Mouse (Mus musculus) hindbrain, embryonic 10.5 days (tissue): Measurements from ENCODE around the gene Rhoq. TPM values are rescaled to one million over a fixed set of nuclear protein-coding genes. Genes with fewer than 3 reads are reported as not detected.

Experiments used
- DNase-seq: peaks from one replicate; pipeline ENCODE4 v3.0.0-alpha.2; 2017; ENCODE audit warnings: low spot score
- H3K27ac ChIP-seq: fragments of 300-500 bp; sonication (generic); 2 replicates; pipeline ENCODE4 v1.5.1; 2016; ENCODE audit warnings: mild to moderate bottlenecking, moderate library complexity
- H3K27me3 ChIP-seq: fragments of 300-500 bp; sonication (generic); 2 replicates; pipeline ENCODE4 v1.6.1; 2016; ENCODE audit warnings: mild to moderate bottlenecking; ENCODE audit not compliant: poor library complexity, insufficient read depth, severe bottlenecking
- H3K36me3 ChIP-seq: fragments of 300-500 bp; sonication (generic); 2 replicates; pipeline ENCODE4 v1.6.1; 2016; ENCODE audit warnings: mild to moderate bottlenecking, moderate library complexity
- H3K4me1 ChIP-seq: fragments of 300-500 bp; sonication (generic); replicated peaks from 2 replicates; pipeline ENCODE4 v1.6.1; 2016; ENCODE audit warnings: mild to moderate bottlenecking
- H3K4me3 ChIP-seq: fragments of 300-500 bp; sonication (generic); 2 replicates; pipeline ENCODE4 v1.5.1; 2016; ENCODE audit warnings: mild to moderate bottlenecking, moderate library complexity
- H3K9me3 ChIP-seq: fragments of 300-500 bp; sonication (generic); 2 replicates; pipeline ENCODE4 v1.6.1; 2016; ENCODE audit warnings: mild to moderate bottlenecking, moderate library complexity
- WGBS: fragments of 180-500 bp; shearing (Covaris S2); methylation state at CpG from one replicate; pipeline ENCODE4 v1.1.7; 2016; 5-methylcytosine and 5-hydroxymethylcytosine counted together
- polyA plus RNA-seq: library from polyadenylated mRNA; unstranded; fragments of >200 nt; fragmentation: Nextera tagmentation; extraction: Ambion mirVana; gene quantifications from 2 replicates; pipeline ENCODE4 v1.2.1, GENCODE M21; 2016

Gene Rhoq
- polyA plus RNA-seq, 1 experiment from 2014 or later, result 8.4 TPM

DNA sequence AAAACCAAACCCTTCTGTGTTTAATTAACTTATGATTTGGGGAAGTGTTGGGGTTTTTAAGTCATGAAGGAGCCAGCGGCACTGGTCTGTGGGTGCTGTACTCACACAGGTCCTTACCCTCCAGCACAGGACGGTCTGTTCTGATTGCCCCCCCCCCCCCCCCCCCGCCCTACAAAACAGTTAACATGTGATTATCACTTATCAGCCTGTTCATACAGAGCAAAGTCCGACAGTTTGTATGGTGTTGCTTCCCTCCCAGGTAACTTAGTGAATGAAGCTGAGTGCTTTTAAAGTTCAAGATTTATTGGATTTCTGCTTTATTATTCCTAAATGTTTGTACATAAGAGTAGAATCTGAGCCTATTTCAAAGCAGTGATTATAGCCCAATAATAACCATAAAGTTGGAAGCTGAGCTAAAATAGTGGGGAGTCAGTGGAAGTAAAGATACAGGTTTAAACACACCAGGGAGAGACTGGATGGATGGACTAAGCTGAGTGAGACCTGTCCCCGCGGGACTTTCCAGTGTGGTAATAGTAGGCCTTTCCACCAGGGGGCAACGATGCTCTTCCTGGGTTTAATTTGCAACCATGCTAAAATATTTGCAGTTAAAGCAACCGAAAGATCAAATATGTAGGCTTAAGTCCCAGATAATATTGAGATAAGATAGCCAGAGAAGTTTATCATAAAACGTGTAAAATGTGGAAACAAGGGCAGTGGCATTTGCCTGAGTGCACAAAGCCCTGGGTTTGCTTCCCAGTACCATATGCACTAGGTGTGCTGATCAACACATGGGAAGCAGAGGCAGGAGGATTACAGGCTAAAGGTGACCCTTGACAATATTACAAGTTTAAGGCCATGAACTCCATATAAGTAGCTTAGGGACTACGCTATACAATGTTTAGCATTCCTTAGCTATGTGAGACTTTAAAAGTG is 73.5 kb downstream of the Rhoq start:
- WGBS, result 64% methylated on average over 10 of the region's 10 CpGs
- H3K36me3 ChIP-seq, result peaks cover 54% of the 10 kb centered on the region
- DNase-seq, result no peak
- H3K4me3 ChIP-seq, result no peak overlapping the region
- no peaks in the 10 kb centered on the region for H3K9me3 ChIP-seq
- H3K4me1 ChIP-seq, result no peaks in the 10 kb centered on the region
- no peak overlapping the region for H3K27ac ChIP-seq
- no peaks in the 10 kb centered on the region for H3K27me3 ChIP-seq

DNA sequence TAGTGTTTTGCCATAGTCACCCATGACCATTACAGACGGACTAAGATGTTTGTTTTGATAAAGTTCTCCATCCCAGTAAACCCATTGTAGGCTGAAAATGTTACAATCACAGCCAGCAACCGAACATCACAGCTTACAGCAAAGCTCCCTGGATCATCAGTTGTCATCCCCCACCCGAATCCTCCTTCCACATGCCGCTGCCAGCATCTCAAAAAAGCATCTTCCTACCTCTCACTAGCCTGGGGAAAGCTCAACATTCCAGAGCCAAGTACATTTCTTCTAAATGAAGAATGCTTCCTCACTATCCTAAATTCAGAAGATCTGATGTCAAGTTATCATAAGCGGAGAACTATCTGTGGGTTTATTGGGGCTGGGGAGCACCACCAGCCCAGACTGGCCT is 75.6 kb downstream of the Rhoq start:
- WGBS, result 86% methylated on average over 5 of the region's 5 CpGs
- Histone ChIP-seq H3K36me3 (peaks cover 41% of the 10 kb centered on the region), H3K4me3 (no peak overlapping the region), H3K27me3 (no peaks in the 10 kb centered on the region), H3K9me3 (no peaks in the 10 kb centered on the region), H3K27ac (no peak overlapping the region), H3K4me1 (no peaks in the 10 kb centered on the region; the same call in 1 of the 2 replicates)
- DNase-seq, result no peak

DNA sequence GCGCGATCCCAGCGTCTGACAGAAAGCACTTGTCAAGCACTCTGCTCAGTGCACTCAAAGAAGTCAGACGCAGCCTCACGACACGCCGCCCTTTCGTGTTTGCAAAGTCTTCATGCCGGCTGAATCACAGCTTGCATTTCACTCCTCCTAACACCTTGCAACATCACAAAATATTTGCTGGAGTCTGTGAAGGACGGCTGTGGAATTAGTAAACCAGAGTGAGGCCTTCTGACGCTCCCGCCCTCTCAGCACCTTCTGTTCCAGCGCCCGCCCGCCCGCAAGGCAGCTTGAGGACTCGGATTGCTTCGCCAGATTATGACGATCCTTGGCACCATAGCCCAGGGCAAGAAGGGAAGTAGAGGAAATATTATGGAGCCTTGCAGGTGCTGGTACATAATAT is 78.9 kb downstream of the Rhoq start:
- H3K27ac ChIP-seq, result no peak overlapping the region
- peaks cover 17% of the 10 kb centered on the region for H3K36me3 ChIP-seq
- no peak for DNase-seq
- H3K27me3 ChIP-seq, result no peaks in the 10 kb centered on the region
- no peaks in the 10 kb centered on the region for H3K9me3 ChIP-seq
- WGBS, result 75% methylated on average over 19 of the region's 19 CpGs
- peaks cover 4% of the 10 kb centered on the region; the same call in 1 of the 2 replicates for H3K4me1 ChIP-seq
- H3K4me3 ChIP-seq, result no peak overlapping the region

DNA sequence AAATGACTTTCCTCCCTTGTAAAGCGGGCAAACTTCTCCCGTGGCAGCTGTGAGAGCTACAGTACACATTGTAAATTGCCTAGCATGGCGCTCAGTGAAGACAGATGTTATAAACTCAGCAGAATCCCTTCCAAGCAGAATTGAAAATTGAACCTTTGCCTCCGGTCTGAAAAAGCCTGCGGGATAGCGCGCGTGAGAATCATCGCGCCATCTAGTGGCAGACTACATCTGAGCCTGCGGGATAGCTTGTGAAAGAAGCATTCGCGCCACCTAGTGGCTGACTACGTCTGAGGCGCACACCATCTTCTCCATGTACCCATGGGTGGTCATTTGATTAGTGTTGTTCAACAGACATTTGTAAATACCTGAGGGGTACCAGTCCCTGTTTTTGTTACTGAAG is 81.5 kb downstream of the Rhoq start:
- no peaks in the 10 kb centered on the region for H3K36me3 ChIP-seq
- H3K4me3 ChIP-seq, result no peak overlapping the region
- H3K4me1 ChIP-seq, result peaks cover 4% of the 10 kb centered on the region; the same call in 1 of the 2 replicates
- 1% methylated on average over 15 of the region's 15 CpGs for WGBS
- H3K9me3 ChIP-seq, result no peaks in the 10 kb centered on the region
- H3K27me3 ChIP-seq, result no peaks in the 10 kb centered on the region
- peak; percentile 89 for DNase-seq
- H3K27ac ChIP-seq, result no peak overlapping the region

DNA sequence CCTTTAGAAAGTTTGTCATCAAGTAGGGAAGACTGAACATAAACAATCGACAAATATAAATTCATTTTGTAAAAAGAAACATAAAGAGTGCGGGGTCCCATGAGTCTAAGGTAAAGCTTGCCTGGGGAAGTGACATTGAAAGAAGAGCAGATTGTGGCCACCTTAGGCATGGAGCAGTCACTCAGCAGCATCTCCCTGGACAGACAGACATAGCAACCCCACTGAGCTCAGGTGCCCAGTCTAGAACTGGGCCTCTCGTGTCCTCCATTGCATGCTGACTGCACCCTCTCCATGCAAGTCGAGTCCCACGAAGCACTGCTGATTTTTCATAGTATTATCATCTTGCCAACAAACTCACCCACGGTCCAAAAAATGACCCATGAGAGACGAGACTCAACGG is 81.9 kb downstream of the Rhoq start:
- DNase-seq, result no peak
- H3K27me3 ChIP-seq, result no peaks in the 10 kb centered on the region
- no peaks in the 10 kb centered on the region for H3K36me3 ChIP-seq
- no peaks in the 10 kb centered on the region for H3K9me3 ChIP-seq
- WGBS, result 84% methylated on average over 8 of the region's 8 CpGs
- H3K27ac ChIP-seq, result no peak overlapping the region
- peaks cover 4% of the 10 kb centered on the region; the same call in 1 of the 2 replicates for H3K4me1 ChIP-seq
- no peak overlapping the region for H3K4me3 ChIP-seq

Other genes with a start within 250 kb of the Rhoq start
- gene Epas1, start 209.4 kb upstream of the Rhoq start, polyA plus RNA-seq, result 2.4 and 2.9 TPM in 2 replicates
- gene Tmem247, start 45.7 kb upstream of the Rhoq start, polyA plus RNA-seq, result not detected in 2 replicates
- not detected in 2 replicates for gene Atp6v1e2, start 15.2 kb upstream of the Rhoq start, polyA plus RNA-seq
- gene Pigf, start 62.3 kb downstream of the Rhoq start, polyA plus RNA-seq, result 43.4 and 50.4 TPM in 2 replicates
- 160 and 195 TPM in 2 replicates for gene Cript, start 62.5 kb downstream of the Rhoq start, polyA plus RNA-seq
- gene Socs5, start 144.6 kb downstream of the Rhoq start, polyA plus RNA-seq, result 7.5 and 8.8 TPM in 2 replicates